Mouse (Mus musculus): Measurements from ENCODE around the gene Dennd2a. TPM values are rescaled to one million over a fixed set of nuclear protein-coding genes. Genes with fewer than 3 reads are reported as not detected.

Dennd2a gene
- polyA plus RNA-seq (2021; fragmentation: Nextera tagmentation) = 2.3 and 2.7 TPM in 2 replicates
- long read RNA-seq, experiment 1, partial matches to known transcripts = 10 of 13 reads
- long read RNA-seq, experiment 1, other reads (novel, unspliced or antisense) = 3 of 13 reads
- long read RNA-seq, experiment 2, partial matches to known transcripts = 2 of 4 reads
- long read RNA-seq, experiment 2, other reads (novel, unspliced or antisense) = 2 of 4 reads

DNA sequence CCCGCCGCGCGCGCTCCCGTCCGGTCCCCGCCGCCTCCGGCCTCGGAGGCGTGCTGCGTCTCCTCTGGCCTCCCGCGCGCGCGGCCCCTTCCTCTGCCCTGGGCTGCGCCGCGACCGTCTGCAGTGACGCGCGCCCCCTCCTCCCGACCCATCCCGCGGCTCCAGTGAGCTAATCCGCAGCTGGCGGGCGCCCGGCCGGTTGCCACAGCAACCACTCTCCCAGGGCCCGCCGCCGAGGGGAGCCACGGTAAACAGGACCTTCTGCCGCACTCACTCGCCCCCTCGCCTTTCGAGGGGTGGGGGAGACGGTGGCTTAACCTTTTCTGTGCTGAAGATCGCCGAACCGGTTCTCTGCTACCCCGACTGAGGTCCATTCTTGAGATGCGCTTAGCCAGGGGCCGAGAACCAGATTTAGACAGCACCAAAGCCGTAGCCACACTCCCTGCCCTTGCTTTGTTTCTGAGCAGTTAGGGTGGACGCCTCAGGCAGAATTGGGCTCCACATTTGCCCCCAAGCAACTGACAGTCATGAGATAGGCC, at the start of gene Dennd2a:
Gene Dennd2a, minus strand, starts transcription at position 145 of the 539 bp plus-strand sequence.

DNA sequence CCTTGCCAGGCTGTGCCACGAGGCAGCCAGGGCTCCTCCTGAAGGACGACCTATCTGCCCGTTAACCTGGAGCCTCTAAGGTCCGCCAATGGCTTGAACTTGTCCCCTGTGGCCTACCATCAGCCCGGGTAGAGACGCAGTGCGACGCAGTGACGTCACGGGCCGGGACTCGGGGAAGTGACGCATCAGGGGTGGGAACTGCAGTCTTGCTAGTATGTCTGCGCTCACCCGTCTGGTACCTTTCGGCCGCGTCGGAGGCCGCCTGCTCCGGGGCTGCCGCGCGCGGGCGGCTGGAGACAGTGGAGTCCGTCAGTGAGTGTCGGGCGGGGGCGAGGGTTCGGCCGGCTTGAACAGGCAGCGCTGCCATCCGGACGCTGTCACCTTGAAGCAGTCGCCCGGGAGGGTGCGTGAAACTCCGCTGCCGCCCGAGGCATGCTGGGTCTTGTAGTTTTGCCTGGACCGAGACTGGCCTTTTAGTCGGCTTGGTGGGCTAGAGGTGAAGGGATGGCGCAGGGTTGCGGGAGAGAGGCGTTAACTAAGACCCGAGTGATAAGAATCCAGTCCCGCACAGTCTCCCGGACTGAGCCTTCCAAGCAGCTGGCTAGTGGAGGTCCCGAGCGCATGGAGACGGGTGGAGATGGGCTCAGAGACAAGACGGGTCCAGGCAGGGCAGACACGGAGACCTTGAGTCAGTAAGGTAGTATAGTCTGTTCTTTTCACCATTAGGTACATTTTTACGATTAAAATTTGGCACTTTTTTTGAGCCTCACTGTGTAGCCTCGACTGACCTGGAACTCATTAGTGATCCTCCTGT, 34.9 kb upstream of the Dennd2a start, which contains the start of gene Ndufb2:
Gene Ndufb2, plus strand, starts transcription at position 174 of the 814 bp plus-strand sequence.

DNA sequence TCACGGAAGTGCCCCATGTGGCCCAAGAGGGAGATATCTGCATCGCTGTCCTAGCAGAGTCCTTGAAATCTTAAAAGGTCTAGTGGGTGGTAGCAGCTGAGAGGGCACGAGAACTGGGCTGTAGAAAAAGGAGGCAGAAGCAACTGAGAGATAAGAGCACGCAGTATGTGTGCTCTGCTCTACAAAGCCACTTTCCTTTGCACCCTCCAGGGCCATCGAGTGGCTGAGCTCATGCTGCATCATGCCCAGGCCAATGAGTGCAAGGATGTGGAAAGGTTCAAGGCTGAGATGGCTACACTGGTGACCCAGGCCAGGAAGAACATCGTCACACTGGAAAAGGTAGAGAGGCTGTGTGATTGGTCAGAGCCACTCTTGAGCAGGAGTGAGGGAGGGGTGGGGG, 27.9 kb upstream of the Dennd2a start, which contains the start of gene Gm42420:
Gene Gm42420, plus strand, starts transcription at position 237 of the 400 bp plus-strand sequence.

GRCm38 (mm10) chr6:39573791-39574554, 16.3 kb upstream of the Dennd2a start, which contains the start of gene Adck2:
Gene Adck2, plus strand, starts transcription at chr6:39573873.

GRCm38 (mm10) chr6:39419851-39420721, 137.6 kb downstream of the Dennd2a start, which contains the start of gene Mkrn1:
Gene Mkrn1, minus strand, starts transcription at chr6:39420462.

Other genes starting within 250 kb of the Dennd2a start
- gene Slc37a3, start 180.2 kb downstream of the Dennd2a start, polyA plus RNA-seq (2021; fragmentation: Nextera tagmentation) = 20.3 and 20.5 TPM in 2 replicates
- gene Rab19, start 176.7 kb downstream of the Dennd2a start, polyA plus RNA-seq (2021; fragmentation: Nextera tagmentation) = 0.17 and 0.24 TPM in 2 replicates
- 64.6 and 103 TPM in 2 replicates for gene Mkrn1, start 137.4 kb downstream of the Dennd2a start, polyA plus RNA-seq (2021; fragmentation: Nextera tagmentation)
- gene Adck2, start 16.0 kb upstream of the Dennd2a start, polyA plus RNA-seq (2021; fragmentation: Nextera tagmentation) = 15.3 and 20.1 TPM in 2 replicates
- not detected in 2 replicates for gene Gm42420, start 27.9 kb upstream of the Dennd2a start, polyA plus RNA-seq (2021; fragmentation: Nextera tagmentation)
- 695 and 872 TPM in 2 replicates for gene Ndufb2, start 34.7 kb upstream of the Dennd2a start, polyA plus RNA-seq (2021; fragmentation: Nextera tagmentation)
- gene Braf, start 167.6 kb upstream of the Dennd2a start, polyA plus RNA-seq (2021; fragmentation: Nextera tagmentation) = 20.0 and 22.4 TPM in 2 replicates

Data from left cerebral cortex, adult 6 months (tissue).